Mouse (Mus musculus): ENCODE measurements around the gene Klrg2. TPM values are rescaled to one million over a fixed set of nuclear protein-coding genes. Genes with fewer than 3 reads are reported as not detected.

Klrg2 gene
- polyA plus RNA-seq, 1 experiment: 0.75 TPM

GRCm38 (mm10) chr6:38597481-38597880, 39.6 kb downstream of the Klrg2 start:
- no peaks in the 10 kb centered on the region for H3K4me1 ChIP-seq (ENCODE audit: control insufficient read depth, insufficient read depth, insufficient read length, low read length)
- no peak overlapping the region for H3K4me3 ChIP-seq (ENCODE audit: low read depth, low read length)
- WGBS: 90% methylated on average over 4 of the region's 4 CpGs
- H3K27me3 ChIP-seq (ENCODE audit: control insufficient read depth, insufficient read depth, low read length): no peaks in the 10 kb centered on the region
- H3K36me3 ChIP-seq (ENCODE audit: control insufficient read depth, insufficient read depth, low read length): peaks cover 45% of the 10 kb centered on the region
- TF ChIP-seq CTCF (IDR thresholded peaks at IDR 0.05; ENCODE audit: extremely low read depth, insufficient read length, insufficient replicate concordance, low read depth, low read length) (no peak), POLR2A (IDR thresholded peaks at IDR 0.05; ENCODE audit: low read depth, low read length) (no peak)
- no peak overlapping the region for H3K27ac ChIP-seq (ENCODE audit: insufficient read depth, low read depth, low read length)

GRCm38 (mm10) chr6:38581711-38582110, 55.3 kb downstream of the Klrg2 start:
- no peak overlapping the region for H3K4me3 ChIP-seq (ENCODE audit: low read depth, low read length)
- no peak overlapping the region for H3K27ac ChIP-seq (ENCODE audit: insufficient read depth, low read depth, low read length)
- H3K36me3 ChIP-seq (ENCODE audit: control insufficient read depth, insufficient read depth, low read length): peaks cover 36% of the 10 kb centered on the region
- TF ChIP-seq CTCF (IDR thresholded peaks at IDR 0.05; ENCODE audit: extremely low read depth, insufficient read length, insufficient replicate concordance, low read depth, low read length): no peak
- TF ChIP-seq POLR2A (IDR thresholded peaks at IDR 0.05; ENCODE audit: low read depth, low read length): no peak
- 79% methylated on average over 3 of the region's 3 CpGs for WGBS
- H3K4me1 ChIP-seq (ENCODE audit: control insufficient read depth, insufficient read depth, insufficient read length, low read length): no peaks in the 10 kb centered on the region
- no peaks in the 10 kb centered on the region for H3K27me3 ChIP-seq (ENCODE audit: control insufficient read depth, insufficient read depth, low read length)

GRCm38 (mm10) chr6:38580112-38580857, 56.8 kb downstream of the Klrg2 start:
- H3K36me3 ChIP-seq (ENCODE audit: control insufficient read depth, insufficient read depth, low read length): peaks cover 33% of the 10 kb centered on the region
- 90% methylated on average over 3 of the region's 3 CpGs for WGBS
- TF ChIP-seq POLR2A (IDR thresholded peaks at IDR 0.05; ENCODE audit: low read depth, low read length): no peak
- TF ChIP-seq CTCF (IDR thresholded peaks at IDR 0.05; ENCODE audit: extremely low read depth, insufficient read length, insufficient replicate concordance, low read depth, low read length): no peak
- H3K4me1 ChIP-seq (ENCODE audit: control insufficient read depth, insufficient read depth, insufficient read length, low read length): no peaks in the 10 kb centered on the region
- H3K4me3 ChIP-seq (ENCODE audit: low read depth, low read length): no peak overlapping the region
- no peak overlapping the region for H3K27ac ChIP-seq (ENCODE audit: insufficient read depth, low read depth, low read length)
- no peaks in the 10 kb centered on the region for H3K27me3 ChIP-seq (ENCODE audit: control insufficient read depth, insufficient read depth, low read length)

- Histone ChIP-seq H3K27me3 (ENCODE audit: control insufficient read depth, insufficient read depth, low read length) (no peaks in the 10 kb centered on the region), H3K36me3 (ENCODE audit: control insufficient read depth, insufficient read depth, low read length) (peaks cover 28% of the 10 kb centered on the region), H3K4me3 (ENCODE audit: low read depth, low read length) (no peak overlapping the region), H3K27ac (ENCODE audit: insufficient read depth, low read depth, low read length) (no peak overlapping the region), H3K4me1 (ENCODE audit: control insufficient read depth, insufficient read depth, insufficient read length, low read length) (no peaks in the 10 kb centered on the region)
- TF ChIP-seq CTCF (IDR thresholded peaks at IDR 0.05; ENCODE audit: extremely low read depth, insufficient read length, insufficient replicate concordance, low read depth, low read length): no peak
- TF ChIP-seq POLR2A (IDR thresholded peaks at IDR 0.05; ENCODE audit: low read depth, low read length): no peak
- 76% methylated on average over 2 of the region's 2 CpGs for whole genome bisulfite sequencing
Observed at GRCm38 (mm10) chr6:38576096-38576495, 60.9 kb downstream of the Klrg2 start.

Other genes with a start within 250 kb of the Klrg2 start
- gene Ubn2, start 203.3 kb downstream of the Klrg2 start, polyA plus RNA-seq (2012; rRNA removed): 1.8 and 5.1 TPM in 2 replicates
- 206 and 314 TPM in 2 replicates for gene Fmc1, start 103.7 kb downstream of the Klrg2 start, polyA plus RNA-seq (2012; rRNA removed)
- gene Luc7l2, start 85.9 kb downstream of the Klrg2 start, polyA plus RNA-seq (2012; rRNA removed): 8.2 and 14.7 TPM in 2 replicates
- gene Clec2l, start 25.8 kb upstream of the Klrg2 start, polyA plus RNA-seq (2012; rRNA removed): 0.41 and 0.53 TPM in 2 replicates
- gene Tbxas1, start 238.2 kb upstream of the Klrg2 start, polyA plus RNA-seq (2012; rRNA removed): 1.7 and 1.8 TPM in 2 replicates
- 28.7 and 74.7 TPM in 2 replicates for gene Hipk2, start 238.9 kb upstream of the Klrg2 start, polyA plus RNA-seq (2012; rRNA removed)